Mouse (Mus musculus) layer of hippocampus, adult 8-10 months (tissue): ENCODE results near the gene Ccdc160. TPM values are rescaled to one million over a fixed set of nuclear protein-coding genes. Genes with fewer than 3 reads are reported as not detected.

Experiments
- DNase-seq, 2 experiments: peaks; one replicate each; pipeline ENCODE4 v3.0.0; 2022; ENCODE audit warnings: low spot score in 2 of 2
- microRNA-seq, 2 experiments: library from miRNA; unstranded; fragments of <30 nt; microRNA quantifications; one replicate each; pipeline ENCODE4 v1.2.0; 2022
- total RNA-seq, 4 experiments: library from RNA; stranded (reverse); gene quantifications; 2 replicates each; pipeline ENCODE4 v1.2.4; 2022

The Ccdc160 gene
- total RNA-seq, 4 experiments from 2014 or later = 2.2 to 3.5 (median 2.5) TPM

GRCm38 (mm10) chrX:52819338-52819737 is 28.3 kb downstream of the Ccdc160 start:
- no peak for DNase-seq

Small RNA genes lying within 50 kb of the gene (microRNA-seq; reads per million reads assigned to microRNA genes)
- gene Mir106a = 0.25 to 2.6 reads per million in 2 experiments
- 0.25 to 0.64 reads per million in 2 experiments for gene Mir18b
- gene Mir19b-2 = 0 reads per million in 2 experiments
- gene Mir20b = 1.5 to 7.0 reads per million in 2 experiments
- gene Mir363 = 1.3 to 2.9 reads per million in 2 experiments
- 16.0 to 23.0 reads per million in 2 experiments for gene Mir92-2

Other genes starting within 250 kb of the Ccdc160 start
- 1 to 10 TPM; 7.3 to 9.9 (median 7.9) TPM for gene Gpc3, start 177.2 kb upstream of the Ccdc160 start, total RNA-seq
- gene Phf6, start 121.1 kb downstream of the Ccdc160 start, total RNA-seq = 10 to 100 TPM; 22.2 to 32.4 (median 25.9) TPM
- 100 to 1,000 TPM; 125 to 154 (median 145) TPM for gene Hprt, start 196.9 kb downstream of the Ccdc160 start, total RNA-seq